Mouse (Mus musculus): ENCODE data around the gene Gna13.

- no peak for TF ChIP-seq CTCF (IDR thresholded peaks at IDR 0.05)
- no peak for TF ChIP-seq EP300 (IDR thresholded peaks at IDR 0.05; ENCODE audit: insufficient read depth, low read depth, low read length)
- no peak for TF ChIP-seq POLR2A (IDR thresholded peaks at IDR 0.05; ENCODE audit: insufficient read depth, low read depth, low read length)
These were observed 28.6 kb downstream of the Gna13 start for GRCm38 (mm10) chr11:109391200-109391599.
